Mouse (Mus musculus) myocyte (in vitro differentiated cells): ENCODE data around the gene Diras1.

Experiments
- E2F4 ChIP-seq: IDR thresholded peaks from one replicate; pipeline ENCODE4 v1.6.1; 2011; ENCODE audit warnings: mild to moderate bottlenecking, control low read depth, moderate library complexity; ENCODE audit not compliant: insufficient read depth
- MYOD1 ChIP-seq, 3 experiments: IDR thresholded peaks; one replicate each; pipeline ENCODE4 v1.6.1; 2011; ENCODE audit warnings: control low read depth in 2 of 3, low read depth in 2 of 3, mild to moderate bottlenecking in 2 of 3, moderate library complexity in 1 of 3; ENCODE audit not compliant: insufficient read length in 2 of 3, control insufficient read depth in 1 of 3
- POLR2A ChIP-seq: IDR thresholded peaks from one replicate; pipeline ENCODE4 v1.6.1; 2011; ENCODE audit warnings: low read depth, mild to moderate bottlenecking, control low read depth, moderate library complexity; ENCODE audit not compliant: insufficient read length
- REST ChIP-seq: IDR thresholded peaks from one replicate; pipeline ENCODE4 v1.6.1; 2011; ENCODE audit warnings: mild to moderate bottlenecking, control low read depth, moderate library complexity; ENCODE audit not compliant: insufficient read depth, insufficient read length

- TF ChIP-seq E2F4 (no peak), POLR2A (no peak), MYOD1 (IDR thresholded peaks at IDR 0.05; ENCODE audit: control insufficient read depth in 1 of 3, insufficient read length in 2 of 3, low read depth in 2 of 3) (no peak), REST (no peak)
These were observed 29.7 kb upstream of the Diras1 start for GRCm38 (mm10) chr10:81055169-81055568.
